Mouse (Mus musculus) cerebellum, postnatal 25 days (tissue): Measurements from ENCODE around the gene Glo1.
A peak's percentile ranks its signal among the peaks of the same experiment; 100 is the strongest.

ENCODE experiments used
- DNase-seq, 2 experiments: peaks; one replicate each; pipeline ENCODE4 v3.0.0; 2021; ENCODE audit warnings: mixed read lengths in 2 of 2

The Glo1 gene

DNA sequence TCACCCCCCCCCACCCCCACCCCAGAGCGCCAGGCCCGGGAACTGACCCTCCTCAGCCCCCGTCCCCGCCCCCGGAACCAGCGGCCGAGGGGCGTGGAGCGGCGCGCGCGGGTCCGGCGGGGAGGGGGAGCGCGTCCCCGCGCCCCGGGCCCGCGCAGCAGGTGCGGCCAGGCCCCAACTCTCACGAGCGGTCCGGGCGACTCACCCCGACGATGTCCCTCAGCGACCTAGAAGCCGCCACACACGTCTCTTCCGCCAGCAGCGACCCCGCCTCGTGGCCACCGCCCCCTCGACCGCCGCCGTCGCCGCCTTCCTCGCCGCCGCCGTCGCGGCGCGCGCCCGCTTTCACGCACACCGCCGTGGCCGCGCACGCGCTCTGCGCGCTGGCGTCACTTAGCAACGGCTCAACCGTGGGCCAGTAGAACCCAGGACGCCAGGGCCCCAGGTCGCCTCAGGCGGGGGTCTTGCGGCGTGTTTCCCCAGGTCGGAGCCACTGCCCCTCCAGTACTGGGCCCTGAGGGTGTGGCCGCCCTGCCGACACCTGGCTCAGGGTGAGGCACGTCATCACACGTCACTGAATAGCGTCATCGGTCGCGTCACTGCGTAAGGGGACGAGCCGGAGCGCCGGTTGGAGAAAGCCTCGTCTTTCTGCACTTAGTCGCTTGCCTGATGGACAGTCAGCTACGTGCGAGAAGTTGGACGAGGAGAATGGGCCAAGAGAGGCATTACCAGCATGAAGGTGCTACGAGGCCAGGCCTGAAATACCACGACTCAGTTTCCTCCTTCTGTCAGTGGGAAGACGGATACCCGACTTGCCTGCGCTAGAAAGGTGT lies 50.5 kb downstream of the Glo1 start, which contains the start of gene Btbd9:
TSS of gene Btbd9 (minus strand) at position 548 of the 833 bp plus-strand sequence.
- DNase-seq, result peak; percentile 96 to 99

DNA sequence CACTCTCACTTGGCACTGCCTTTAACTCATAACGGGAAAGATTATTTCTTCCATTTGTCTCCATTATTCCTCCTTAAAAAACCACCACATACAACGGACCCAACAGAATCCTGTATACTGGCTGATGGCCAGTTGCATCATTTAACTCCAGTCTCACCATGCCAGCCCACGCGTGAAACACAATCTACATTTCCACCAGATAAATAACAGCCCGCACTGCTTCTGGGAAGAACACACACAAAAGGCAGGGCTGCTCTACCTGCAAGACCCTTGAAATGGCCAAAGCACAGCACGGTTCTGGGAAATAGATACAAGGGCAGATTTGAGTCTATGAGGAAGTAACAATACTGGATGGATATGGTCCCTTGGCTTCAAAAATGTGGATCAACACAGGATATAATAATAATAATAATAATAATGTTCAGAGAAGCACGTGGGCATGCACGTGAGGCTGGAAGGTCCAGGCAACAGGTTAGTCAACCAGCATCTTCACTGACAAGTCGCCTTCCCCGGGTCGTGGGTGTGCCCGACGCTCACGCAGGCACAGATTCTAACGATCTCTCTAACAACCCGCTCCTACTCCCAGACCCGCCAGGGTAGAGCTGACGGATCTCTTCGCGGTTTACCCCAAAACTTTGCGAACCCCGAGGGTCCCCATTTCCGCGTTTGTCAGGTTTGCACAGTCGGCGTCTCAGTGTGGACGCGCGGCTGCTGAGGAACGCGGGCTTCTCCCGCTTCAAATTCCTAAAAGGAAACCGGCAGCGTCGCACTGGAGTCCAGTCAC lies 51.4 kb downstream of the Glo1 start:
- DNase-seq, result peak; percentile 65 to 76

DNA sequence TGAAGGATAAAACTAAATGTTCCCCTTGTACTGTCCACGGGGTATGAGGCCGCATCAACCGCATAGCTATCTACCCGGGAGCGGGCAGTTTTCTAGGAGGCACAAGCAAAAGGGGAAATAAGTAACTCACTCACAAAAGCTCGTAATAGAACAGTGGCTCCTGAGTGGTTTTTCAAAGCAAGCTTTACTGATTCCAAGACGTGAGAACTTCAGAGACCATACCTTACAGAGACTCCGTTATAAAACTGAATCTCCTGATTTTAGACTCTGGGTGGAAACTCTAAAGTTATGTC lies 51.9 kb downstream of the Glo1 start:
- no peak for DNase-seq

DNA sequence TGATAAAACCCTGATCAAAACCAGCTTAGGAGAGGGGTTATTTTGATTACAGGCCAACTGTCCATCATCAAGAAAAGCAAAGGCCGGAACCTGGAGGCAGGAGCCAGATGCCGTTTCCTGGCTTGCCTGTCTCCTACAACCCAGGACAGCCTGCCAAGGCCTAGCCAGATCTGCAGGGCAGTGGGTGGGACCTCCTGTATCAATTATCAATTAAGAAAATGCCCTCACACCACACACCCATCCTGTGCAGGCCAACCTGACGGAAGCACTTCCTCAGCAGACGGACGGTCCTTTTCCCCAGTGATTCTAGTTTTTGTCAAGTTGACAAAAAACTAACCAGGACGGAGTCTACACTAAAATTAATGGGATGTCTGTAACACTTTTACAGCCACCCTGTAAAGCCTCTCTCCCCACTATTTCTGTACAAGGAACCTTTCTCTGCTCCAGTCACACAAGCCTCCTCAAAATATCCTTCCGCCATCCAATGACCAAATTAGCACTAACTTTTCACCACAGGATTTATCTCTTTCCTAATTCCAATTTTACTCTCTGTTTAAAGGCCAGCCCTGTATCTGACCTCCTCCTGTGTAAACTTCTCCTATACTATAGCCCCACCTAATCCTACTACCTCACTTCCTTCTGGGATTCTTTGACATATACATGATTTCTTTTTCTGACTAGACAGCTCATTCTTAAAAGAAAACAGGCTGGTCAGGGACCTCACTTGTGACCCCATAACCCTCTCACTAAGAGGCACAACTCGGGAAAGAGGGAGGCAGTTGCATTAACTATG lies 52.5 kb downstream of the Glo1 start:
- DNase-seq, result no peak

DNA sequence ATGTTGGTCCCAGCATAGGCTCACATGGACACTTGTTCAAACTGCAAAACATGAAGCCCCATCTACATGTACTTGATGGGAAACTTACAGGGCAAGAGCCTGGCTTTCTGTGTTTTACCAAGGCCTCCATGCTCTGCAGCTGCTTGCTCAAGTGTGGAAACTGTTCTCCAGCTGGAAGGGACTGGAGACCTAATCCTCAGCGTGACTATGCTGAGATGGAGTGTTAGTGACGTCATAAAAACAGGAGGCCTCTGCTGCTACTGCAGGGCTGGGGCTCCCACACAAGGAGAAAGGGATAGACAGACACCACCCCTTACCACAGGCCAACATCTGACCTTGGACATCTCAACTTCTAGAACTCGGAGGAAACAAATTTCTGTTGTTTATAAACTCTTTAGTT lies 55.7 kb downstream of the Glo1 start:
- no peak for DNase-seq

DNA sequence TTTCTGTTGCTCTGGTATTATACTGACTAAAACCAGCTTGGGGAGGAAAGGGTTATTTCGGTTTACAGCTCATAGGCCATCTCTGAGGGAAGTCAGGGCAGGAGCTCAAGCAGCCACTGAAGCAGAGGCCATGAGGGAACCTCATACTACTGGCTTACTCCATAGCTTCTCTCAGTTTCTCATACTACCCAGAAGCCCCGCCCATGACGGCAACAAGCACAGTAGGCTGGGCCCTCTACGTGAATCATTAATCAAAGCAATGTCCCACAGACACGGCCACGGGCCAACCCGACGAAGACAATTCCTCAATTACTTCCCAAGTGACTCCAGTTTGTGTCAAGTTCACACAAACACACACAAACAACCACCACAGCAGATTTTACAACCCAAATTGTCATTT lies 56.5 kb downstream of the Glo1 start:
- DNase-seq, result no peak

DNA sequence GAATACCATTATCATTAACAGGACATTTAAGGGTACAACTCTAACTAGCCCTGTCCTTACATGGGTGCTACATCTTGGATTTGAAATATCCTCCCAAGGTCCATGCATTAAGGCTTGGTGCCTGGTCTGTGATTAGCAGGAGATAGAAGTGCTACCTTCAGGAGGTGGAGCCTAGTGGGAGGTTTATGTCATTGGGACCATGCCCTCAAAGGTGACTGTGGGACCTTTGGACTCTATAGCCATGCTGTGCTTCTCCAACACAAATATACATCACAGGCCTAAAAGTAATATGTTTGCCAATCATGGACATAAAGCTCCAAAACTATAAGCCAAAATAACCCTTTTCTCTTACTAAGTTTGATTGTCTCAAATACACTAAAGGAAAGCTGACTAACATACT lies 58.2 kb downstream of the Glo1 start:
- no peak for DNase-seq

DNA sequence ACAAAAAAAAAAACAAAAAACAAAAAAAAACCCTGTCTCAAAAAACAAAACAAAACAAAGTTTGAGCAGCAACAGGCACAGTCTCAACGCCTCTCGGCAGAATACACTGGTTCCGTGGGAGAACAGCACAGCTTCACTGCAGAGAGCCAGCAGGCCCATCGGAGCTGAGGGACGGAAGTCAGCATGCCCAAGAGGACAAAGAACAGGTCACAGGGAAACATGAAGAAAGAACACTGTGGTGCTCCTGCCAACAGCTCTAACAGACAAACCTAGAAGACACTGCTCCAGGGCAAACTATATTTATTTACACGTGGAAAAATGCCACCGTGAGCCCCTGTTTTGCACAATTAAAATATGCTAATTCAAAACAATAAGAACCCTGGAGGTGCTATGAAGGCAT lies 61.7 kb downstream of the Glo1 start:
- no peak for DNase-seq

DNA sequence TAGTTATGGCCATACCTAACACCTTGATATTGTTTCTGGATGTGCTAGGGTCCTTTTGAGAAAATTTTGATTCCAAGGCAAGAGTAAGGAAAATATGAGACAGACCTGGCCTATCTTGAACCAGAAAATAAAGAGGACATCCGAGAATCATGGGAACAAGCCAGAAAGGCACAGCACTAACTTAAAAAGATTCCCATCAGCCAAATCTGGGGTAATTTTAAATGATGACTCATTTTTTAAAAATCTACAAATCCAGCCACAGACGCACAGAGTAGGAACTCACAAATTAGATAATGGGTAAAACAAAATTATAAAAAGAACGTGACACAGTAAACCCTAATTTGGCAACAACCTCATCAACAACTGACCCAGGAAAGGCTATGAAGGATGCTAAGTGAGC lies 62.3 kb downstream of the Glo1 start:
- no peak for DNase-seq

DNA sequence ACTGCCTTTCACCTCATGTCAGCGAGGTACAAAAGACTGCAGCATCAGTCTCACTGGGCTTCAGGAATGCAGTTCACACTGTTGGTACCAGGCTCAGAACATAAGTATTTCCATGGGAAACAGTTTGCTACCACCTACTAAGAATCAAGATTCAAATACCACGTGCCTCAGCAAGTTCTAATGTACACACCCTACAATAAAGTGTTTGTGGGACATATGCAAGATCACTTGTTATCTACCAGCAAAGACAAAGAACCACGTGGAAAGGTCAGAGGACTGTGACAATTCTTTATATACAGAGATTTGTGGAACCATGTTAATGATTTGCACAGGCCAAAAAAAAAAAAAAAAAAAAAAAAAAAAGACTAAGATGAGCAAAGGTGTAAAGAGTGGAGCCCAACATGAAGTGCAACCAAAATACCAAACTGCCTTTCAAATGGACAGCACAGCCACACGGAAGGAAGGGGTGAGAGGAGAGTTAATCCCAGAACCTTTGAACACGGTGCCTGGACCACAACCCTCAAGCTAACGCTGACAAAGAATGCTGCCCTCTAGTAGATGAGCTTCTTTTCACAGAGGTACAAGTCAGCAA lies 63.1 kb downstream of the Glo1 start:
- DNase-seq, result no peak

DNA sequence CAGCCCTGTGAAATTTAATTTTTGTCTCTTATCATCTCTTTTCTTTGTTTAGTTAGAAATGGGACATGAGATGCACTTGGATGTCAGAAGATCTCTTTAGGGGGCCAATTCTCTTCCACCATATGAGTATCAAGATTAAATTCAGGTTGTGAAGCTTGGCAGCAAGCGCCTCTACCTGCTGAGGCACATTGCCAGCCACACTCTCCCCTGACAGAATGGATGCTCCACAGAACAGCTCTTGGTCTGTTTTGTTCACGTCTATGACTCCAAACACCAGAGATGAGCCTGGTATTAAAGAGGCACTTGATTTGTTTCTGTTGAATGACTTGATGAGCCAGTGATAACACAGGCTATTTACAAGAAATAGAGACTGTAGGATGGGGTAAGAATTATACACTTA lies 63.9 kb downstream of the Glo1 start:
- DNase-seq, result peak; percentile 58 to 73

DNA sequence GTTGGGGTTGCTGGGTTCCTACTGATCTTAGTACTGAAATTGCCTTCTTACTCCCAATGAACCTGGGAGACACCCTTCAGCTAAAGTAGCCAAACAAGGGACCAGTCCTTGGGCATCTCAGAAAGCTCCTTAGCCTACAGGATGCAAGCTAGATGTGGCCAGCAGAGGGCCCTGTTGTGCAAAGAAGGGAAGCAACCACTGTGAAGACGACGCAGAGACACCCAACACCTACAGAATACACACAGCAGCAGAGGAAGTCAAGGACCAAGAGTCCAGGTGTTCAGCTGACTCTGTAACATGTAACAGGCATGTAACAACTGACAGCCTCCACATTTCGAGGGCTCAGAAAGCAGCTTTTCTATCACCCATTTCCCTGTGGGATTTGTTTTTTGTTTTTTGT lies 67.1 kb downstream of the Glo1 start:
- DNase-seq, result peak; percentile 59 to 78

DNA sequence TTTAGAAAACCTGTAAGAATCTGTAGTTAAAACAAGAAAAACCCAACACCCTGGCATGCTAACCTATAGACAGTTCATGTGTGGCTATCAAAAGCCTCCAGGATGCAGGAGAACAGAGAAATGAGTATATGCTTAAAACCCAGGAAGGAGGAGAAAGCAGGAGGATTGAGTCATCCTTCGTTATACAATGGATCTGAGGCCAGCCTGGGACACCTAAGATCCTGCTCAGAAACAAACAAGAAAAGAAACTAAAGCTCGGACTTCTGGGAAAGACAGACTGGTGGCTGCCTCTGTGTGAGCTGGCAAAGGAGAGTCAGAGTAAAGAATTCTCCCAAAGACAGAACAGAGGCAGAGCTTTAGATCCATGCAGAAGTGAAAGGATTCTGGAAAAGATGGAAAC lies 68.0 kb downstream of the Glo1 start:
- no peak for DNase-seq

DNA sequence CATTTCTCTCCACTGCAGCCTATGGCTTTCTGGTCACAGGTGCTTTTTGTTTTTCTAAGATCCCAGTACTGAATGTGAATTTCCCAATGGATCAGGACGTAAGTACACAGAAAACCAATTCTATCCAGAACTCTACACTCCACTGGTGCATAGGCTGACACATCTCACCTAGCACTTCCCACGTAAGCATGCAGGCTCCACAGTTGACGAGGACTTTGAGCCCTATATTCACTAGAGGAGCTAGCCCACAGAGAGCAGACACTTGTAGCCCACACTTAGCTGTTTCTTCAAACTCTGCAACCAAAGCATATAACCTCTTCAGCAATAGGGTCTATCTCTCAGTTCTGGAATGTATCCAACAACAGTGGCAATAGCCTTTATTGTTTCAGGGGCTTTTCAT lies 70.2 kb downstream of the Glo1 start:
- no peak for DNase-seq

DNA sequence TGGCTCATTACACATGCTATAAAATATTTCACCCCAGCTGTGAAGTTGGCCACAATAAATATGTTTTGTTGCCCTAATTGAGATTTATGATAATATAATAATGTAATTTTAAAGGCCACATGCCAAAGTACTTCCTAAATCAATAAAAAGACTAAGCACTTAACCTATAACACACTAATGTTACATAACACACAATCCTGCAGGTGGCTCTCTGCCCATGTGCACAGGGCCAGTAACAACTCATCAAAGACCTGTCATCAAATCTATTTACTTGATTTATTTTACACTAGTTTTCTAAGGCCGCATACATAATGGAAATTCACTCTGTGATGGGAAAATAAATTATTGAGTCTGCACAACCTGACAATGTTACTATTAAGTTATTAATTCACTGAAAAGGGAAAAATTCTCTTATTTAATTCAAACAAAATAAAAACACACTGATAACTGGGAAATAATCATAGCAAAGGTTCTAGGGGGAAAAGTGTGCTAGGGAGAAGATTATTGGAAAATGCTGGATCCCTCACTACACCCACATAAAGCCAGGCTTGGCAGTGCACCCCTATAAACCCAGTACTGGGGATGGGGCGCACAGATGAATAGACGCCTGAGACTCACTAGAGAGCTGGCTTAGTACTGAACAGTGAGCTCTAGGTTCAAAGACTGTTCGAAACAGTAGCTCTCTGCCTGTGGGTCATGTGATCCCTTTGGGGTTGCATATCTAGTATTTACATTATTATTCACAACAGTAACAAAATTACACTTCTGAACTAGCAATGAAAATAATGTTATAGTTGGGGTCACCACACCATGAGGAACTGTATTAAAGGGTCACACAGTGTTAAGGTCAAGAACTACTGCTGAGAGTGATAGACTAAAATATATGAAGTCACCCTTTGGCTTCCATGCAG lies 73.4 kb downstream of the Glo1 start:
- peak in 1 of 2 experiments; percentile 53 for DNase-seq

DNA sequence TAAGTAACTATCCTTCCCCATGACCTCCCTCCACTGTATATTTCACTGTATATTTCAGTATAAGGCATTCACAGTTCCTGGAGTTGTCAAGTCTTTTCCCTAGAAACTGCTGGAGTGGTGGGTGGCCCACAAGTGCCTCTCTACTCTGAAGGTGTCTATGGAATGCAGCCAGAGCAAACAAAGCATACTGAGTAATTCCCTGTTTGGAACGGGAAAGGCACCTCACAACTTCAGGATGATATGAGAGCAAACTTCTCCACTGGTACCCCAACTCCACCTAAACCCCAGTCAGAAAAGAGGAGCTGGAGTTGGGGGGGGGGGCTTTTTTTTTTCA lies 75.9 kb downstream of the Glo1 start:
- DNase-seq, result no peak

DNA sequence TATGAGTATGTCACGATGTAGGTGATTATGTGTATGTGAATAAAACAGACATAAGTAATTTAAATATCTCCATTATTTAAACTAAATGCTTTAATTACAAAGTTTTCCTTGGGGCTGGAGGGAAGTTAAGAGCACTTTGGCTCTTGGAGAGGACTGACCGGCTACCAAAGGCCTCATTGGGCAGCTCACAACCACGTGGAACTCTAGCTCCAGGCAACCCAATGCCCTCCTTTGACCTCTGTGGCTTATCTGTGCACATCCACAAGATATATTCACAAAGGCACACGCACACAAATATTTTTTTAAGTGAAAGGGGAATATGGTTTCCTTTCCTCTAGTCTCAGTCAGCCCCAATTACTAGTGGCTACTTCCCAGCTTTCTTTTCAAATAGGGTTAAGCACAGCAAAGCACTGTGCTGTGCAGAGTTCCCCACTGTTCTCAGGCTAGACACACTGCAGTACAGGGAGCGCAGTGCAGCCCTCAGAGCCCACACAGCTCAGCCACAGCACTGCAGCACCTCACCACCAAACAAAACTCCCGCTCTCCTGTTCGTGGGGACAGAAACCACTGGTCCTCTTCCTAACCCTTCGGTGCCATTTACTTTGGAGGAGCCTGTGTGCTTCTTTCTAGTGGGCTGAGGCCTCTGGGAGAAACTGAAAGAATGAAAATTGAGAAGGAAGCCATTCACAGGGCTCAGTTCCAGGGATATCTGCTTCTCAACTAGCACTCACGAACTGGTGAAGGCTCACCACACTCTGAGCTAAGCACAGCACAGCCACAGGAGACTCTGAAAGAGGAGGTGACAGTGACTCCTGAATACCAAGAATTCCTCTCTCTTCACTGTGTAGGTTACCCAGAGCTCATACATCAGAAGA lies 76.5 kb downstream of the Glo1 start:
- DNase-seq, result no peak

DNA sequence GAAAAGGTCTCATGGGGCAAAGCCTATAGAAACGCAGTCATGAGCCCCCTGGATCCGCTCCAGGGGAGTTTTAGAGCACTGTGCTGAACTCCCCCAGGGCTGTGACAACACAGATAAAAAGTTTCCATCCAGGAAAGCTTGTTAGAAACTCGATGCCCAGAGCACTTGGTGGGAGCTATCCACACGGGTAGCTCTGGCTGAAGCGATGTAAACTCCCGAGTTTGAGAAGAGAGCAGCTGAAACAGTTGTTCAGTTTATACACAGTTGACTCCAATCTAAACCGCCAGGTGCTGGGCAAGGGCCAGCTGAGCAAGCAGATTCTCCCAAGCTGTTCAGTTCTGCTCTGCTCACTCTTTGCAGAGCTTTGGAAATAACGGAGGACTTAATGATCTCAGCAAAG lies 87.6 kb downstream of the Glo1 start:
- peak; percentile 71 to 75 for DNase-seq

DNA sequence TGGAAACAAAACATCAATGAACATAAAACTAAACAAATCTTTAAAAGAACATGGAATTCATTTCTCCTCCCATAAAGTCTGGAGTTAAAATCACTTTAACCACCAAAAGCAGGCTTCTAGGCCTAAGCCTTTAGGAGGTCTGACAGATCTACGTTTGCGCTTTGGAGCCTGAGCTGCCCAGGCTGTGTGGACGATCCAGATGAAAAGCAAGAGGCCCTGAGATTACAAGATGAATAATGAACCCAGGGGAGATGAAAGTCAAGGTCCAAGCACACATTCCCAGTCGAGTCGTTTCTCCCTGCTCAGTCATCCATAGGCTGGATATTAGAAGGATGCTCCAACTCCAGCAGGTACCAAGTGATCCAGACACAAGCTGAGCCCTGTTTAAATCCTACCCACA lies 90.0 kb downstream of the Glo1 start:
- DNase-seq, result no peak
